Mouse (Mus musculus): ENCODE data around the gene Flywch2. TPM values are rescaled to one million over a fixed set of nuclear protein-coding genes. Genes with fewer than 3 reads are reported as not detected.

The Flywch2 gene
- polyA plus RNA-seq, 1 experiment from 2014 or later: 46.8 TPM

DNA sequence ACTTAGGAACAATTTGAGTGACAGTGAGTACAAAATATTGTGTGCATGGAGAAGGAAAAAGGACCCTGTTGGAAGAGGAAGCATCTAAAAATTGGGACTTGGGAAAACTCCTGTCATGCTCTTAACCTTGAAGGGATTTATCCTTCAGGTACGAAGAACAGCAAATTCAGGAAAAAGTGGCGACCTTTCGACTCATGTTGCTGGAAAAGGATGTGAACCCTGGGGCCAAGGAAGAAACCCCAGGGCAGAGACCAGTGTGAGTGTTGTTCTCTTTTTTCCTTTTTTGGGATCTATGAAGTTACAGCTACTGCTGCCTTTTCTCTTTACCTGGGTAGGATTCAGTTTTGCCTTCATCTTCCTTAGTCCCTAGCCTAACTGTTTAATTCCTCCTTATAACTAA, 22.0 kb upstream of the Flywch2 start:
- no peak overlapping the region for H3K9ac ChIP-seq (ENCODE audit: low read depth, low read length)
- ATAC-seq (replicated peaks; ENCODE audit: low FRiP score, low read depth) (no peak), DNase-seq (ENCODE audit: low spot score) (no peak)
- 87% methylated on average over 3 of the region's 3 CpGs for WGBS
- TF ChIP-seq CTCF (IDR thresholded peaks at IDR 0.05; ENCODE audit: low read depth): no peak
- H3K4me3 ChIP-seq (replicated peaks; ENCODE audit: low read depth, low read length): no peak overlapping the region
- no peak overlapping the region for H3K4me2 ChIP-seq (ENCODE audit: low read length)
- no peak overlapping the region for H3K27ac ChIP-seq
- no peaks in the 10 kb centered on the region for H3K9me3 ChIP-seq (replicated peaks; ENCODE audit: low read length)
- peaks cover 18% of the 10 kb centered on the region; the same call in 1 of the 2 replicates for H3K4me1 ChIP-seq (replicated peaks; ENCODE audit: insufficient read depth, low read length)
- peaks cover 46% of the 10 kb centered on the region for H3K36me3 ChIP-seq (ENCODE audit: insufficient read depth, low read length)
- no peaks in the 10 kb centered on the region for H3K27me3 ChIP-seq (ENCODE audit: insufficient read depth, low read length)

DNA sequence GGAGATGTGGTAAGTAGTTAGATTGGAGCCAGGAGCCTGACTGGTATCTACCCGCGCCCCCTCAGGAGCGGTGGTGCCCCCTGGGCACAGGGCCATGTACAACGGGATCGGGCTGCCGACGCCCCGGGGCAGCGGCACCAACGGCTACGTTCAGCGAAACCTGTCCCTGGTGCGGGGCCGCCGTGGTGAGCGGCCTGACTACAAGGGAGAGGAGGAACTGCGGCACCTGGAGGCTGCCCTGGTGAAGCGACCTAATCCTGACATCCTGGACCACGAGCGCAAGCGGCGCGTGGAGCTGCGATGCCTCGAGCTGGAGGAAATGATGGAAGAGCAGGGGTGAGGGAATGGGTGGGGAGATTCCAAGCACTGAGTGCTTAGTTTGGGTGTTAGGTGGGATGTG, 21.0 kb upstream of the Flywch2 start:
- H3K9ac ChIP-seq (ENCODE audit: low read depth, low read length): no peak overlapping the region

DNA sequence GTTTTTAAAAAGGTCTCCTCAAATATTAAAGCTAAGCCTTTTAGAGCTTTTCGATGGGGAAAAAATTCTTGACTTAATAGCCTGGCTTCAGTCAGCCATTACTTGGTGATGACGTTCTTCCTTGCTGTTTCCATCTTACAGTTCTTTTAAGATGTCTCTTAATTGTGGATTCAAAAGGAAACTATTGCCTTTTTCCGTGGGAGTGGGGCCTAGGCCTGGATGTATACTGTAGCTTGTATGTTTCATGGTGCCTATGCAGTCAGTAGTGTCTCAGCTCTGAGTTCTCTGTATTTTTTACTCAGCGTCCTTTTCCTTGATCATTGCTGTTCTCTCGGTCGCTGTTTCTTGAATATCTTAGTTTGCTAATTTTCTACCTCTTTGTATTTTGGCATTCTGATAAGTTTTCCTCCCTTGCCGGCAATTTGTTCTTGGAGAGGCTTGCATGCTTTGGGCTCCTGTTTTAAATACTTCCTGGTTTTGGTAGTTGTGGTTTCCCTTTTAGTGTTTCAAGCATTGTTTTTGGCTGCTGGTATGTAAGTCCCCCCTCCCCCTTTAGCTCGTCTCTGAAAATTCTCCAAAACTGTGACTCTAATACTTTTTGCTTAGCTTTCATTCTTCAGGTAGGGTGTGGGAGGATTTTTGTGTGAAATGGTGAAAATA, 18.7 kb upstream of the Flywch2 start:
- H3K27me3 ChIP-seq (ENCODE audit: insufficient read depth, low read length): no peaks in the 10 kb centered on the region
- H3K36me3 ChIP-seq (ENCODE audit: insufficient read depth, low read length): peaks cover 19% of the 10 kb centered on the region
- H3K27ac ChIP-seq: peak overlapping the region; percentile 97; the same call in 1 of the 2 replicates
- no peak for TF ChIP-seq CTCF (IDR thresholded peaks at IDR 0.05; ENCODE audit: low read depth)
- peak; percentile 49 for DNase-seq (ENCODE audit: low spot score)
- H3K9me3 ChIP-seq (replicated peaks; ENCODE audit: low read length): no peaks in the 10 kb centered on the region
- ATAC-seq (replicated peaks; ENCODE audit: low FRiP score, low read depth): no peak
- H3K9ac ChIP-seq (ENCODE audit: low read depth, low read length): peak overlapping the region; percentile 95; the same call in 1 of the 2 replicates
- 1% methylated on average over 8 of the region's 8 CpGs for WGBS
- peaks cover 18% of the 10 kb centered on the region; the same call in 1 of the 2 replicates for H3K4me1 ChIP-seq (replicated peaks; ENCODE audit: insufficient read depth, low read length)
- H3K4me3 ChIP-seq (replicated peaks; ENCODE audit: low read depth, low read length): peak overlapping the region; percentile 98
- H3K4me2 ChIP-seq (ENCODE audit: low read length): peak overlapping the region; percentile 82

More for the DNA sequence above, 21.0 kb upstream of the Flywch2 start:
- peak overlapping the region; percentile 47; the same call in 1 of the 2 replicates for H3K27ac ChIP-seq
- peak; percentile 63 for TF ChIP-seq CTCF (IDR thresholded peaks at IDR 0.05; ENCODE audit: low read depth)
- H3K4me1 ChIP-seq (replicated peaks; ENCODE audit: insufficient read depth, low read length): peaks cover 18% of the 10 kb centered on the region; the same call in 1 of the 2 replicates
- peaks cover 36% of the 10 kb centered on the region for H3K36me3 ChIP-seq (ENCODE audit: insufficient read depth, low read length)
- peak overlapping the region; percentile 82 for H3K4me2 ChIP-seq (ENCODE audit: low read length)
- no peaks in the 10 kb centered on the region for H3K9me3 ChIP-seq (replicated peaks; ENCODE audit: low read length)
- no peak for ATAC-seq (replicated peaks; ENCODE audit: low FRiP score, low read depth)
- H3K4me3 ChIP-seq (replicated peaks; ENCODE audit: low read depth, low read length): peak overlapping the region; percentile 16; the same call in 1 of the 2 replicates
- no peaks in the 10 kb centered on the region for H3K27me3 ChIP-seq (ENCODE audit: insufficient read depth, low read length)
- 48% methylated on average over 25 of the region's 25 CpGs for WGBS
- peak; percentile 61 for DNase-seq (ENCODE audit: low spot score)

DNA sequence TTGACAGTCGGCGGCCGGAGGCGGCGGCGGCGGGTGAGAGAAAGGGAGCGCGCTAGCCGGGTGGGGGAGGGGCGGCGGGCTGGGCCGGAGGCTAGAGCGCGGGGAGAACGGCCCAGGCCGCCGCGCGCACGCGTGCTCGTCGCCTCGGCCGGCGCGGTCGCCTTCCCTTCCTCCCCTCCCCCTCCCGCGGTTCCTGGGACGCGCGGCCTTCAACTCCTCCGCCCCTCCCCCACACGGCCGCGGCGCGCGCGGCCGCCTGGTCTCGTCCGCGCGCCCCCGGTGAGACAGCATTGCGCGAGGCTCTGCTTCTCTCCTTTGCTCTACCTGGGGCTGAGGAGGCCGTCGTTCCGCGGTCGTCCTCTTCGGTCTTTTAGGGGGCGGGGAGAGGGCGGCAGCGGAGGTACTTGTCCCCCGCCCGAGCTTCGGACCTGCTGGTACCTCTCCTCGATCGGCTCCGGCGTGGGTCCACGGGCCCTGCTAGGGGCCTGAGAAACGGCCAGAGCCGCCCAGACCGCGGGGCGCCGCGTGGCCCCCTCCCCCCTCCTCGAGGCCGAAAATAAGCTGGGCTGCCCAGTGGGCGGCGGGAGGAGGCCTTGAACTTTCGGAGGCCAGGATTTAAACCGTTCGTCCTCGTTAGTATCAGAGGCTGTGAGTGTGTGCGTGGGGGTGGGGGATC, 17.6 kb upstream of the Flywch2 start:
- ATAC-seq (replicated peaks; ENCODE audit: low FRiP score, low read depth): peak; percentile 61
- Histone ChIP-seq H3K9ac (ENCODE audit: low read depth, low read length) (peak overlapping the region; percentile 95), H3K4me1 (replicated peaks; ENCODE audit: insufficient read depth, low read length) (peaks cover 18% of the 10 kb centered on the region; the same call in 1 of the 2 replicates), H3K4me2 (ENCODE audit: low read length) (peak overlapping the region; percentile 82), H3K27me3 (ENCODE audit: insufficient read depth, low read length) (no peaks in the 10 kb centered on the region), H3K9me3 (replicated peaks; ENCODE audit: low read length) (no peaks in the 10 kb centered on the region), H3K36me3 (ENCODE audit: insufficient read depth, low read length) (peaks cover 9% of the 10 kb centered on the region; the same call in 1 of the 2 replicates), H3K4me3 (replicated peaks; ENCODE audit: low read depth, low read length) (peak overlapping the region; percentile 98), H3K27ac (peak overlapping the region; percentile 97)
- under 1% methylated on average over 40 of the region's 83 CpGs for WGBS
- peak; percentile 81 for DNase-seq (ENCODE audit: low spot score)
- no peak for TF ChIP-seq CTCF (IDR thresholded peaks at IDR 0.05; ENCODE audit: low read depth)

DNA sequence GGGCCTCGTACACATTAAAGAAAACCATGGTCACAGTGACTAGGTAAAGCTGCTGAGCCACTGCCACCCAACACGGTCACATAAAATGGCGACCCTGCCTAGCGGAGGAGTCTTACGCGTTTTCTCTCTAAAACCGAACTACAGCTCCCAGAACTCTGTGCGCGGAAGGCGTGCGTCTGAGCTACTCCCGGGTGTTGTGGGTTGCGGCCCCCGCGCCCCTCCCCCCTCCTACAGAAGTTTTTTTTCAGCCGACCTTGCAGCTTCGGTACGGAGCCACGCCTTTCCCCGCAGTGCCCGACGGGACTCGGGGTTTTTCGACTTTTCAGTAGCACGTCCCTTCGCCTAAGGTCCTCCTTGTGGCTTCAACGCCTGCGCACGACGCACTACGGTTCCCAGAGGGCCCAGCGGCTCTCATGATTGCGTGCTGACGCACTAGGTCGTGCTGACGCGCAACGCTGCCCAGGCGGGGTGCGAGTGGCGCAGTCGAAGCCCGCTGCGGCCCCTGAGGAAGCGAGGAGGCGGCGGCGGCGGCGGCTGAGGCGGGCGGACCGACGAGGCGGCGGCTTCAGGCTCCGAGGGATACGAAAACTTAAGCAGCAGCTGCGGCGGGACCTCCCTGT, 17.0 kb upstream of the Flywch2 start:
- ATAC-seq (replicated peaks; ENCODE audit: low FRiP score, low read depth): peak; percentile 98

DNA sequence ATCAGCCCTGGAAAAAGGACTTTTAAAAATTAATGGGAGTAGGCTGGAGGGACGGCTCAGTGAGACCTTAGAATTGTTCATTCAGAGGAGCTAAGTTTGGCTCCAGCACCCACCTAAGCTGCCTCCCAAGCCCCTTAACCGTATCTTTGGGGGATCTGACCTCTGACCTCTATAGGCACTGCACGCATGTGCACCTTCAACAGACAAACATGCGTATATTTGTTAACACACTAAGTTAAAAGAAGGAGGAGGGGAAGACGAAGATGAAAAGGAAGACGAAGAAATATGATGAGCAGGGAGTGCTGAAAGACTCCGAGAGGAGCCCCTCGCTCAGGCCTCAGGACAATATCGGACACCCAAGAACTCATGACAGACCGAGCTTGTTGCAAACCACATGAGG, 15.7 kb upstream of the Flywch2 start:
- Histone ChIP-seq H3K9me3 (replicated peaks; ENCODE audit: low read length) (no peaks in the 10 kb centered on the region), H3K4me1 (replicated peaks; ENCODE audit: insufficient read depth, low read length) (peaks cover 10% of the 10 kb centered on the region; the same call in 1 of the 2 replicates), H3K27me3 (ENCODE audit: insufficient read depth, low read length) (no peaks in the 10 kb centered on the region), H3K27ac (no peak overlapping the region), H3K4me2 (ENCODE audit: low read length) (no peak overlapping the region), H3K9ac (ENCODE audit: low read depth, low read length) (no peak overlapping the region), H3K4me3 (replicated peaks; ENCODE audit: low read depth, low read length) (no peak overlapping the region), H3K36me3 (ENCODE audit: insufficient read depth, low read length) (no peaks in the 10 kb centered on the region)
- TF ChIP-seq CTCF (IDR thresholded peaks at IDR 0.05; ENCODE audit: low read depth): no peak
- ATAC-seq (replicated peaks; ENCODE audit: low FRiP score, low read depth): no peak
- WGBS: 93% methylated on average over 10 of the region's 10 CpGs
- no peak for DNase-seq (ENCODE audit: low spot score)

More for the DNA sequence above, 17.0 kb upstream of the Flywch2 start:
- WGBS: 4% methylated on average over 59 of the region's 60 CpGs
- TF ChIP-seq CTCF (IDR thresholded peaks at IDR 0.05; ENCODE audit: low read depth): no peak
- Histone ChIP-seq H3K9ac (ENCODE audit: low read depth, low read length) (peak overlapping the region; percentile 95), H3K4me3 (replicated peaks; ENCODE audit: low read depth, low read length) (peak overlapping the region; percentile 98), H3K4me1 (replicated peaks; ENCODE audit: insufficient read depth, low read length) (peaks cover 18% of the 10 kb centered on the region; the same call in 1 of the 2 replicates), H3K4me2 (ENCODE audit: low read length) (peak overlapping the region; percentile 82), H3K9me3 (replicated peaks; ENCODE audit: low read length) (no peaks in the 10 kb centered on the region), H3K27ac (peak overlapping the region; percentile 97), H3K27me3 (ENCODE audit: insufficient read depth, low read length) (no peaks in the 10 kb centered on the region), H3K36me3 (ENCODE audit: insufficient read depth, low read length) (peaks cover 3% of the 10 kb centered on the region; the same call in 1 of the 2 replicates)
- peak; percentile 100 for DNase-seq (ENCODE audit: low spot score)

Measured in kidney, postnatal 0 days (tissue).